Mouse (Mus musculus): ENCODE data around the gene Mpz. TPM values are rescaled to one million over a fixed set of nuclear protein-coding genes. Genes with fewer than 3 reads are reported as not detected.
"Not testable (repeated sequence)": the region's sequence is repeated elsewhere in the genome, so short reads cannot be mapped to it uniquely, and the experiment has no call there.

Mpz gene
- total RNA-seq, 2 experiments from 2014 or later = 0.44 TPM; not detected in 1

GRCm38 (mm10) chr1:171121839-171122238 lies 28.7 kb upstream of the Mpz start:
- DNase-seq = no peak
- intact Hi-C loops (cut with DNase I) = no loop called here

DNA sequence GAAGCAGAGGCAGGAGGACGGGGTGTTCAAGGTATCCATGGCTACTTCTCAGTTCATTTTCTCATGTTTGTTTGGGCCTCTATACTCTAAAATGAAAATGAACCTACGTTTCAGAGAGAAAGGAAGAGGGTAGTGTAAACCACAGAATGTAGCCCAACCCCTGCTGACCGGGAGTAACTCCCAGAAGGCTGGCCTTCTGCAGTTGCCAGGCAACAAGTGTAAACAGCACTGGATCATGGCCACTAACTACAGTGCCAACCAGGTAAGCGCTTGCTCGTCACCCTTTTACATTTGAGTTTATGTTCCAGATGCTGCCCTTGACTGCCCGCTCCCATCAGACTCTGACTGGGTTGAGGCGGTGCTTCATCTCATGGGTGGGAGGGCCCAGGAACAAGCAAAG lies 27.6 kb upstream of the Mpz start:
- intact Hi-C loops (cut with DNase I) = no loop called here
- DNase-seq = peak; percentile 22 to 23

GRCm38 (mm10) chr1:171124398-171124797 lies 26.1 kb upstream of the Mpz start:
- intact Hi-C loops (cut with DNase I) = no loop called here

GRCm38 (mm10) chr1:171129251-171129650 lies 21.3 kb upstream of the Mpz start:
- intact Hi-C loops (cut with DNase I) = no loop called here
- DNase-seq = peak; percentile 18 to 34

More at GRCm38 (mm10) chr1:171124398-171124797, 26.1 kb upstream of the Mpz start:
- DNase-seq = no peak

GRCm38 (mm10) chr1:171130971-171131370 lies 19.5 kb upstream of the Mpz start:
- intact Hi-C loops (cut with DNase I) = no loop called here

DNA sequence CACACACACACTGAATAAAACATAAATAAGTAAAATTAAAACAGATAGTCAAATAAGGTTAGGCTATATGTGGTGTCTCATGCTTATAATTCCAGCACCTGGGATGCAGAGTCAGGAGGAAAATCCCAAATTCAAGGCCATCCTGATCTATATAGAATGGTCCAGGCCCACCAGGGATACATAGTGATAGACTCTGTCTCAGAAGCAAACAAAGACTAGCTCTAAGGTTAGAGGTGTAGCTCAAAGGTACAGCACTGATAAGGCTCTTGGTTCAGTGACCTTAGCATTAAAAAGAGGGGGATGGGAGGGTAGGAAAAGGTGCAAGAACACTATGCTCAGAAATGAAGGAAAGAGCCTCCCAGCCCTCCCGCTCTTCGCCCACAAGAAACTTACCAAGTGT lies 14.9 kb upstream of the Mpz start:
- intact Hi-C loops (cut with DNase I) = no loop called here
- no peak for DNase-seq

More at GRCm38 (mm10) chr1:171130971-171131370, 19.5 kb upstream of the Mpz start:
- DNase-seq = no peak

DNA sequence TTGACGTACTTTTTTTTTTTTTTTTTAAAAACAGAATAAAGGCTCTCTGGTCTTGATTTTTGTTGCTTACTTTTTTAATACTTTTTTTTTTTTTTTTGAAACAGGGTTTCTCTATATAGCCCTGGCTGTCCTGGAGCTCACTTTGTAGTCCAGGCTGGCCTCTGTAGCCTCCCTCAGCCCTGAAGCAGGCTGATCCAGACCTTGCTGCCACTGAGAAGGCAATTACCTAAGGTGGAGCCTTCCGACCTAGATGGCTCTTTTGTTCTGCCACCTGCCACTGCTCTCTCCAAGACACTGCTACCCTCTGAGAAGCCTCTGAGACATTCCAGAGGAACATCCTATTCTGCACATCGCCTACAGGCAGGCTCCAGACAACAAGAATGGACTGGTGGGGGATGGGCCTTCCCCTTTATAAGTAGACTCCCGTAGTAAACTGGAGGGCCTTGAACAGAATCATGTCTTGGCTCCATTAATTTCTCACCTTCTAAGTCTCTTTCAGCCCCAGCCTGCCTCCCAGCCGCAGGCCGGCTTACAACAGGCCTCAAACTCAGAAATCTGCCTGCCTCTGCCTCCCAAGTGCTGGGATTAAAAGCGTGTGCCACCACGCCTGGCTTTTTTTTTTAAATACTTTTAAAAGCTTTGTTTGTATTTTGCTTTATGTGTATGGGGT lies 12.9 kb upstream of the Mpz start:
- intact Hi-C loops (cut with DNase I); DNase-seq: not testable (repeated sequence)

- intact Hi-C loops (cut with DNase I); DNase-seq: not testable (repeated sequence)
Measured at GRCm38 (mm10) chr1:171142981-171143380, 7.5 kb upstream of the Mpz start.

DNA sequence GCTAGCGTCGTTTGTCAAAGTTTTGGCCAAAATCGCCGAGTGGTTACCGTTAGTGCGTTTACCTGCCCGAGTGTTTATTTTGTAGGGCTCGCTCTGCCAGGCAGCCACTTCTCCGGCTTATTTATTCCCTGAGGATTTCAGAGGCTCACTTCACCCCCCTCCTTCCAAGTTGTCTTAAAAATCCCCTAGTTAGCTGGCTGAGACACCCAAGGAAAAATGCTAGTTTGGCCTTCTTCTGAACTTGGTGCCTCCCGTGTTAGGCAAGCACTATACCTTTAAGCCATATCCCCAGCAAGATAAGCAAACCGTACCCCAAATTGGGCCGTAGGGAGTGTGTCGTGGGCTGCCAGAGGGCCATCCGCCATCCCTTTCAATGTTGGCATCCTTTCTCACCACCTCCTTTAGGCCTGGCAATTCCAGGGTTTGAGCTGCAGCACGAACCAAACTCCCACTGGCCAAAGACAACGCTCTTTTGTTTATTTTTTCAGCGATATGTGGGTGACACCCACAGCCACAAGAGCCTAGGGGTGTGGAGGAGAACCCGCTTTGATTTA lies 404 bp downstream of the Mpz start:
- peak in 1 of 2 experiments; percentile 21 for DNase-seq
- intact Hi-C loops (cut with DNase I) = no loop called here

DNA sequence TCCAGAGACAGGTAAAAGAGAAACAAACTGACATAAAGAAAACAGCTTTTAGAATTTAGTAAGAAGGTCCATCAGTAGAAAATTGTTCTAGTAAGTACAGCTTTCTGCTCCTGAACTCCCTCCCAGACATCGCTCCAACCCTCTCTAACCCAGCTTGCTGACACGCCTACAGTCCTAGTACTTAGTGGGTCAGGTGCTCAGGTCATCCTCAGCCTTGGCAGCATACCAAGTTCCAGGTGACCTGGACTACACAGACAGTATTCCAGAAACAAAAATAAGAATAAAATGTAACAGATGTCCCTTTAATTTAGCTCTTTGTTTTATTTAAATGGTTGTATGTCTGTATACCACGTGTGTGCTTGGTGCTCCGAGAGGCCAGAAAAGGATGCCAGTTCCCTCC lies 1.5 kb downstream of the Mpz start:
- intact Hi-C loops (cut with DNase I) = no loop called here
- no peak for DNase-seq

GRCm38 (mm10) chr1:171156644-171157043 lies 6.1 kb downstream of the Mpz start:
- intact Hi-C loops (cut with DNase I) = no loop called here
- no peak for DNase-seq

- no peak for DNase-seq
- intact Hi-C loops (cut with DNase I) = no loop called here
Measured at GRCm38 (mm10) chr1:171157965-171158364, 7.5 kb downstream of the Mpz start.

DNA sequence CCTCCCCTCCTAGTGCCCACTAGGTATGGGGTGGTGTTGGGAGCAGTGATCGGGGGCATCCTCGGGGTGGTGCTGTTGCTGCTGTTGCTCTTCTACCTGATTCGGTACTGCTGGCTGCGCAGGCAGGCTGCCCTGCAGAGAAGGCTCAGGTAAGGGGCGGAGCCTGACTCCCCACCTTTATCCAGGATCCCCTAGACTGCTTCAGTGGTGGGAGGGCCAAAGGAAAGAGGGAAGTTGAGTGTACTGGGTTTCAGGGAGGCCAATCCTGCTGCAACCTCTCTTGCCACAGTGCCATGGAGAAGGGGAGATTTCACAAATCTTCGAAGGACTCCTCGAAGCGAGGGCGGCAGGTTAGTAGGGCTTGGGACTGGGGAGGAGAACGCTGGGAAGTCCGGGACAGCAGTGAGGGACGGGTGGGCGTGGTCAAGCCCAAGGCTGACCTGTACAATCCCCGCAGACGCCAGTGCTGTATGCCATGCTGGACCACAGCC lies 9.0 kb downstream of the Mpz start:
- DNase-seq = no peak
- intact Hi-C loops (cut with DNase I) = no loop called here

DNA sequence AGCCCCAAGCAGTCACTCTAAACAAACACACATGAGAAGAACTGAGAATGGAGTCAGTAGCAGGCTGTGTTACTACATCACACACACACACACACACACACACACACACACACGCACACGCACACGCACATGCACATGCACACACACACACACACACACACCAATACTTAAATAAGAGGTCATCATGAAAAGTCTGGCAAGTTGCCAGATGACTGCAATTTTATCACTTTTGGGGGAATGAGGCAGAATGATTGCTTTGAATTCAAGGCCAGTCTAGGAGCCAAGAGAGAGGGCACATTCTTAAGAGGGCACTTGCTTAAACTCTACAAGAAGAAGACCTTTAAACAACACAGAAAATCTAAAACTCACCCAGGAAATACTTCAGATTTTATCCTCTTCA lies 12.0 kb downstream of the Mpz start:
- intact Hi-C loops (cut with DNase I) = no loop called here
- DNase-seq = no peak

- no peak for DNase-seq
- intact Hi-C loops (cut with DNase I) = loop anchor here (1.0 to 2.0 kb wide), 2 partner anchors 31 to 56 kb away; no protein-coding TSS in a partner anchor
Measured at GRCm38 (mm10) chr1:171164258-171164657, 13.7 kb downstream of the Mpz start.

DNA sequence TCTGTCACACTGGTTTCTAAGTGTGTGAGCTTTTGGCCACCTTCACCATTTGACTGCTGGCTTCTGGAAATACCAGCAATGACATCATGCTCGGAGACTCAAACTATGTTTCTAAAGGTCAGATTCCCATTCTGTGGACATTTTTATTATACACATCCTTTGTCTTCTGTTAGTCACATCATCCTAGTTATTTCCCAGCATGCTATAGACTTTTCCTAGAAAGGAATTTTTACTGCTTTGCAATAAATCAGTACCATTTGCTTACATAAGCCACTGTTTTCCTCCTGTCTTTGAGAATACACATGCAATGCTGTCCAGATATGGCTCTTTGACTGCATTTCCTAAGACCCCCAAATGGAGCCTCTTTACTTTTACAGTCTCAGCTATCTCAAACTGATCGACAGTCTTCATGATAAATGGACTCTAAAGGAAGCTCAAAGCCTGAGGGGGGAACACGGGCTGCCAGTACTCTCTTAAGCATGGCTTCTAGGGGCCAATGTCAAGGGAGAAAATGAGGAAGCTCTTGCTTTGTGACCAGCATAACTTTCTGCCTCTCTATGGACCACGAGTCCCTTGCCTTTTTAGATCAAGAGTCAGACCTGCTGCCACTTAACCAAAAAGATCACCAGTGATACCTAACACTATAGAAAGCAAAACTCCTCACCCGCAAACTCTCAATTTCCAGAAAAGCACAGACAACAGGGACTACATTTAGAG lies 15.3 kb downstream of the Mpz start:
- intact Hi-C loops (cut with DNase I) = loop anchor here (2.0 kb wide), 1 partner anchor 29 kb away; no protein-coding TSS in a partner anchor
- no peak for DNase-seq

GRCm38 (mm10) chr1:171168906-171169305 lies 18.4 kb downstream of the Mpz start:
- no peak for DNase-seq
- intact Hi-C loops (cut with DNase I) = no loop called here

DNA sequence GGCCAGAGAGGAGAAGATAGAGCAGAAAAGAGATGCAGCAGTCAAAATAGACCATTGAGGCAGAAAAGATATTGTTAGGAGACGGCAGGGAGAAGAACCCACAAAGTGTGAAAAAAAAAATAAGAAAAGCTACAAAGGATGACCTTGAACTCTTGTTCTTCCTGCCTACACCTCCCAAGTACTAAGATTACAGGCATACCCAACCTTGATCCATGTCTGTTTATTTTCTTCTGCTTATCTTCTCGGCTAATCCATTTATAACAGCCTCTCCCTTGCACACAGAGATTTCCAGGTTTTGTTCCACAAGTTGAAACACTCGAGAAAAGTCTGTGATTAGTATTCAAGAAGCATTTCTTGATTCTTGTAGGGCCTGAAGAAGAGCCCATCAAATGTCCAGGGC lies 19.4 kb downstream of the Mpz start:
- DNase-seq = no peak
- intact Hi-C loops (cut with DNase I) = loop anchor here (5.0 kb wide), 1 partner anchor 332 kb away; the partner anchor contains the start of gene Alyref2

- intact Hi-C loops (cut with DNase I) = loop anchor here (5.0 kb wide), 1 partner anchor 331 kb away; the partner anchor contains the start of gene Alyref2
- DNase-seq = peak in 1 of 2 experiments; percentile 32
Measured at GRCm38 (mm10) chr1:171171138-171171537, 20.6 kb downstream of the Mpz start.

DNA sequence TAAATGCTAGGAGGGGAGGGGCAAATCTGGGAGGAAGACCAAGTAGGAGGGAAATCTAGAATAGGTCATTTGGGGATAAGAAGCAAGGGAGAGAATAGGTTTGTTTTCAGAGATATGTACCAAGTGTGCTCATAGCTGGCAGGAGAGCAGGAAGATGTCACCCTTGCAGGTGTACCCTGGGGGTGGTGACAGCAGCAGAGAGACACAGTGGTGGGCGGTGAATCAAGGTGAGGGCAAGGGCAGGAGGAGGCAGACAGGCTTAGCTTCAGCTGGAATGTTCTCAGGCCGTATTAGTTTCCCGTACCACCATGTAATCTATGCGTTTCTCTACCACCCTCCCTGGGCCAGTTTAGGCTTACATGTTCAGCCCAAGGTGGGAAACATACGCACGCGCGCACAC lies 22.3 kb downstream of the Mpz start:
- DNase-seq = no peak
- intact Hi-C loops (cut with DNase I) = loop anchor here (5.0 kb wide), 1 partner anchor 330 kb away; the partner anchor contains the start of gene Alyref2

- DNase-seq = no peak
- intact Hi-C loops (cut with DNase I) = no loop called here
Measured at GRCm38 (mm10) chr1:171179487-171180171, 29.1 kb downstream of the Mpz start.

Data from heart, postnatal 36 days (tissue).